Mouse (Mus musculus): ENCODE data around the gene Adcy4.

Gene Adcy4

DNA sequence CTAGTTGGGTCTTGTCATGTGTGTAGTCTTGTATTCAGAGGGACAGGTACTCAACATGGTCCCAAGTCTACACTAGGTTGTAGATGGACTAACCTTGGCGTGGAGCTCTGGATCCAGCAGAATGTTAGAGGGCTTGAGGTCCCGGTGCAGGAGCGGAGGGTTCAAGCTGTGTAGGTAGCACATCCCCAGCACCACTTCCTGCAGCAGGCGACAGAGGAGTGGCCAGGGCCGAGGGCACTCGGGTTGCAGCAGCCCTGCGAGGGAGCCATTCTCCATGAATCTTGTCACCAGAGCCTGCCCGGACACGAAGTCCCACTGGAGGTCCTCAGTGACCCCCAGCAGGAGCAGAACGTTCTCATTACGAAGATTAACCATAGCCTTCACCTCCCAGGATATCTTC, 3.8 kb upstream of the Adcy4 start:
- peak in 1 of 2 experiments; percentile 0 for DNase-seq

DNA sequence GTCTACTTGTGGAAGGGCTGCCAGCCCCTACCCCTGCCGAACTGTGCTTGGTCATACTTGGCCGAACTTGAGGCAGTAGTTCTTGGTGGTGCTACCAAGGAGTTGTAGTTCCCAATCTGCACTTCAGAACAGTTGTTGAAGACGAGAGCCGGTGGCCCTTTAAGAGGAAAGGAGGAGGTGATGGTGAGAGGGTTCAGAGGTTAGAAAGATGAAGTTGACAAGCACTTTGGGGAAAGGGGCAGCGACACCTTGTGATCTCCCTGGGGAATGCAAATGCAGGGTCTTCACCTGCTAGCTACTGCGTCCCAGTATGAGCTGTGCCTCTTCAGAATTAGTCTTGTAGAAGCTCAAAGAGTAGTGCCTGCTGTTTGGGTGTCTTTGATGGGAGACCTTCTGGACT, 1.3 kb upstream of the Adcy4 start:
- no peak for DNase-seq

DNA sequence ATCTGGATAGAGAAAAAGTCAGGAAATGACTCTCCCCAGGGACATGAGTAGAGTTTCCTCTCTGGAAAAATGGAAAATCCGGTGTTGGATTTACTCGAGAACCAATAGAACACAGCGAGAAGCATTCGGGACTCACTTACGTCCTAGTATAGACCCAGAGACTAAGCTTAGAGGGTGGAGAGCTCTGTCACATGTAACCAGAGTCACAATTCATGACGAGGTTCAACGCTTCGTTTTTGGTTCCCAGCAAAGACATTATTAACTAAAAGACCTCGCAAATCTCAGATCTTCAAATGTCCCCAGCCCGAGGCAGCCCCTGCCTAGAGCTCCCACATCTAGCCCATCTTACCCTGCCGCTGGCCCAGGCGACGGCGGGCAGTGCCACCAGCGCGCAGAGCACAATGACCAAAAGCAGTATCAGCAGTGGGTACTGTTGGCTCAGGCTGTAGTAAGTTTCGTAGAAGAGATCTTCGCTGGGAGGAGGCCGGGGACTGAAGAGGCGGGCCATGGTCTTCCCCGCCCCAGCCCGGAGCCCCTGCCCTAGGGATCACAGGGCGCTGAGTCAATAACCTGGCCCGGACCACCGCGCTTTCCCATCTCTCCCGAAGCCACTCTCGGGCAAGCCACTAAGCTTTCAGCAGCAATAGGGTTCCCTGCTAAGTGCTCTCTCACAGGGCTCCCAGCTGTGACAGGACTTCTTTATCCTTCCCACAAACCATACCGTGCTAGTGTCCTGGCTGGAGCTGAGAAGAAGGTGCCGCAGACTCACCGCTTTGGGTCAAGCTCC, 531 bp downstream of the Adcy4 start:
- DNase-seq = peak in 1 of 2 experiments; percentile 4

DNA sequence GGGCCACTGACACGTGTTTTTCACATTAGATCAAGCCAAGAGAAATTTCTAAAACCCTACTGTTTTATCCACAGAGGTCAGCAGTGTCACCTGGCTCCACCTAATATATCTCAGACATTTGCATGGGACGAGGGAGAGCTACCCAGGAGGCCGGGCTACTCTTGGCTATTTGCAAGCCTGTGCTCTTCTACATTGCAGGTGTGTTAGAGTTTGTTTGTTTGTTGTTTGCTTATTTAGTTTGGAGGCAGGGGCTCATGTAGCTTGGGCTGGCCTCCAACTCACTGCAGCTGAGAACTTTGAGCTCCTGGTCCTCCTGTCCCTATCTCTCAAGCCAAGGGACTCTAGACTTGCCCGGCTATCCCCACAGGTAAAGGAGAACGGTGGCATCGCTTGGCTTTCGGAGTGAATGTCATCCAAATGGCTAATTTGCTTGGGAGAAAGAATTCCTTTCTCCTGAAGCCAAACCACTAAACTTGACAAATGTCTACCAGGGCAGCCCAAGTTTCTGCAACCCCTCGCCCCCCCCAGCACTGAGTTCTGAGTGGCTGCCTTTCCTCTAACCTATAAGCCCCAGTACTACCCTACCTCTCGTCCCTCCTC, 1.4 kb downstream of the Adcy4 start:
- DNase-seq = no peak

GRCm38 (mm10) chr14:55781310-55781709, 2.6 kb downstream of the Adcy4 start:
- DNase-seq = peak; percentile 76 to 79

DNA sequence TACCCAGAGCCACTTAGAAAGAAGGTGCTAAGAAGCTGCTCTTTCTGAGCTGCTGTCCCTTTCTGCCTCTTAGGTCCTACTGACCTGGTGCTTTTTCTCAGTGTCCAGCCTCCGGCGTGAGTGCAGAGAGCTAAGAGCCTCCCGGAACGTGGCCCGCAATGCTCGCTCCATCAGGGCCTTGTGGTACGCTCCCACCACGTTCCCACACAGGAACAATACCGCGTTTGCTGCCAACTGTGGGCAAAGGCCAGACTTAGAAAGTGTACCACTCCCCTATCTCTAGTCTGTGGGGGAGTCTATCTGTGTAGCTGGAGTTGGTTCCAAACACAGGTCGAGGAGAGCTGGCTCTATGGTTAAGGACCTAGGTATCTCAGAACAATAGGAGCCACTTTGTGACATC, 3.2 kb downstream of the Adcy4 start:
- DNase-seq = peak in 1 of 2 experiments; percentile 12

- DNase-seq = peak in 1 of 2 experiments; percentile 4
These were observed 4.2 kb downstream of the Adcy4 start for GRCm38 (mm10) chr14:55779656-55780055.

DNA sequence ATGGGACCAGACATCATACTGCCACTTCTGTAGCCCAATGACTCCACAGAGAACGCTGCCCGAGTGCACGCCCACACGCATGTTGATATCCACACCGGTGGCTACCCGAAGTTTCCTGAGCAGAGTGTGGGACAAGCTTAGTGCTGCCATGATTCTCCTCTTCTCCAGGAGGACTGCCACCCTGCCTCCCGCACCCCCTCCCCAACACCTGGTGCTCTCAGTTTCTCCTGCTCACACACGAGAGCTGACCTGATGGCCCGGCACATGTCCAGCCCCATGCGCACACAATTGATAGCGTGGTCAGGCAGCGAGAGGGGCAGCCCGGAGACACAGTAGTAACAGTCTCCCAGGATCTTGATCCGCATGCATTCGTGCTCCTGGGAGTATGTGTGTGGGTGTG, 5.2 kb downstream of the Adcy4 start:
- peak in 1 of 2 experiments; percentile 1 for DNase-seq

- peak in 1 of 2 experiments; percentile 2 for DNase-seq
These were observed 6.1 kb downstream of the Adcy4 start for GRCm38 (mm10) chr14:55777806-55778205.

DNA sequence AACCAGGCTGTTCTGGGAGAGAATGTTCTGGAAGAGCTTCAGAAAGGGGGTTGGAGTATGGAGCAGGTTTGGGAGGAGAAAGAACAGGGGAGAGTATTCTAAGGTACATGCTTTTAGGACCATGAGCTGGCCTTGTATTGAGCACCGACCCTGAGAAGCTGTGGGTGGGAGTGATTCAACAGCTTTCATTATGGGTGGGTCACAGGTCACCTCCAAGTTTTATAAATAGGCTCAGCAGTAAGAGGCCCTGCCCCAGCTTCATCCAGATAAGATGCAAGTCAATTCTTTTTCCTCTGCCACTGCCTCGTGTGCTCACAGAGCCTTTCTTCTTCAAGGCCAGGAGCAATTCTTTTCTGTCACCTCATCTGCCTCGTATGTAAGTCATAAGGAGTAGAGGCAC, 6.7 kb downstream of the Adcy4 start:
- DNase-seq = no peak

GRCm38 (mm10) chr14:55776711-55777110, 7.2 kb downstream of the Adcy4 start:
- peak in 1 of 2 experiments; percentile 1 for DNase-seq

DNA sequence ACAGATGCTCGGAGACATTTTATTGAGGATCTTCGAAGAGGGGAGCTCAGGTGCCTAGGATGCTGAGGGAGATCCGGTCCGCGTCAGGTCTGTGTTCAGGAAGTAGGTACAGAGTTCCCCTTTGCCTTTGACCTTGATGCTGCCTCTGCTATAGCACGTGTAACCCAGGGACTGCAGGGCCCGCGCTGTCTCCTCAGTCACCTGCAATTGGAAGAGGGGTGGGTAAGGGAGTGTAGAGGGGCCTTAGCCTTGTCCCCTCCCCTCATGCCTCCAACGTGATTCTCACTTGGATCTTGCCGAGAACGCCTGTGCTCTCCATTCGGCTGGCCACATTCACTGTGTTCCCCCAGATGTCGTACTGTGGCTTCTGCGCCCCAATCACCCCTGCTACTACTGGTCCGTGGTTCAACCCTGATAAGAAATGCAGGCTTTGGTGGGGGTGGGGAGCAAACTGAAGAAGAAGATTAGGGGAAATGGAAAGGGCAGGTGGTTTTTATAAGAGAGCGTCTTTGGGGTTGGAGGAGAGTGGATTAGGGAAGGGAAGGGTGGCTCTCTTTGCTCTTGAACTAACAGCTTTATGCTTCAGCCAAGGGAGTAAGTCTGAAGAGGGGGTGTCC, 14.7 kb downstream of the Adcy4 start:
- no peak for DNase-seq

DNA sequence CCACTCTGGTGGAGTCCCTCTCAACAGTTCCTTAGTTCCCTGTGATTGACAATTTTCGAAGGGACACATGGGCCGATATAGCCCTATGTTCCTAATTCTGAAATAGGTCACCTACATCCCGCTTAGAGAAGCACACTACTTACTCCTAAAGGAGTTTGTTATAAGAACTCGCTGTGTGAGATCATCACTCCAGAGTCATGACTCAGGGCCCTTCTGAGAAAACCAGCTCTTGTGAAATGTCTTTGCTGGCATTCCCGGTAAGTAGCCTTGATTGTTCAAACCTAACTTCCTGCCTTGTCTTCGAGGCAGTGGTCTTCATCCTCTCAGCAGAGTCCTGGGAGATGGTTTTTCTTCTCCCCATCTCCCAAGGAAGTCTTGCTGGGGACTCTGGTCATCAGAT, 15.3 kb downstream of the Adcy4 start:
- DNase-seq = no peak

- DNase-seq = peak; percentile 75 to 82
These were observed 16.1 kb downstream of the Adcy4 start for GRCm38 (mm10) chr14:55767519-55768414.

DNA sequence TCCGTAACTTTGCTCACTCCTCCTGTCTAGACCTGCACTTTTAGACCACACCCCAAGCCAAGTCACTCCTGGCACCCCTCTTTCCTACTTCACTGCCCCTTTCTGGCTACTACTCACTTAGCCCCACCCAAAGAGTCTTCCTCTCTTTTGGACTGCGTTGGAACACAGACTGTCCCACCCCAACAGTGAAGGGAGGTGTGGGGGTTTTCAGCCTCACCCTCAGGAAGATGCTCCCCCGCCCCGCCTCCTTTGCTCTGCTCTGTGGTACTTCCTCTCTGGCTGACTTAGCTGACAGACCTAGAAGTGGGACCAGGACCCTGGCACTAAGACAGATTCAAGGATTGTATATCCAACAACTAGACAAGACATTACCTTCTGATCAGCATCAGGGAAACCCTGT, 18.2 kb downstream of the Adcy4 start, which contains the start of gene Ltb4r1:
Ltb4r1 (plus strand) TSS at position 267 of the 400 bp plus-strand sequence.
- DNase-seq = no peak

- DNase-seq = no peak
These were observed 20.7 kb downstream of the Adcy4 start for GRCm38 (mm10) chr14:55763166-55763565.

- peak; percentile 56 for DNase-seq
These were observed 21.7 kb downstream of the Adcy4 start for GRCm38 (mm10) chr14:55762001-55762821.

DNA sequence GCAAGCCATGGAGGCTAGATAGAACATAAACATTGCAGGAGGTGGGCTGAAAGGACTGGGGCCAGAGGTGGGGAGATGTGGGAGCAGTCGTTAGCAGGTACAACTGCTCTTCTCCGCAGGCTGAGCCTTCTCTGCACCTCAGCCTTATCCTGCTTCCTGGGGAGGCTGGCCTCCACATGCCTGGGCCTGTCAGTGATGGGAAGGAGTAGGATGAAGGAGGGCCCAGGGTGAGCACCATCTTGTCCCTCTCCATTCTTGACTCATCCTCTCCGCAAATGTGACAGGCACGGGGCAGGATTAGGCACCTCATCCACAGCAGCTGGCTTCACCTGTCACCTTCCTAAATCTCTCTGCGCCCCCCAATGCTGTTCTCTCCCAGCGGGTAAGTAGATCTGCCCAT, 22.7 kb downstream of the Adcy4 start, which contains the start of gene Ltb4r2:
Ltb4r2 (plus strand) TSS at position 266 of the 400 bp plus-strand sequence.
- DNase-seq = no peak

- DNase-seq = peak; percentile 92 to 95
These were observed 23.7 kb downstream of the Adcy4 start for GRCm38 (mm10) chr14:55760156-55760555.

DNA sequence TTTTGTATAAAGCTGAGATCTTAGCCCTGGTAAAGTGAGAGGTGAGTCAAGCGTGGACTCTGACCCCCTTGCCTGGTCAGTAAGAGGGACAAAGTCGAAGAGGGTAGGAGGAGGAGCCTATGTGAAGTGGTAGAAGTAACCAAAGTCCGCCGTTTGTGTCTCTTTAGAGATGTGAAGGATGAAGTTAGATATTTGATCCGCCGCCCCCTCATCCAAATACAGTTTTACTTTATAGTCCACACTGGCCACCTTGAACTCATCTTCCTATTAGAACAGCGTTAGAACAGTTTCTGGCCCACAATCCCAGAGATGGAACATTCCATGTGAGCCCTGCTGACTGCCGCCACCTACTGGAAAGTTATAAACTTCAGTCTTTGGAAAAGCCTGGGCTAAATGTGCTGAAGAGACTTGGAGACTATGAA, 25.5 kb downstream of the Adcy4 start, which contains the start of gene Cideb:
Cideb (minus strand) TSS at position 96 of the 422 bp plus-strand sequence.
- peak; percentile 59 to 67 for DNase-seq

GRCm38 (mm10) chr14:55757566-55757965, 26.3 kb downstream of the Adcy4 start:
- no peak for DNase-seq

All from cerebellum, postnatal 14 days (tissue).